Mouse (Mus musculus) kidney, postnatal 25 days (tissue): ENCODE results near the gene Cyp2d11.
"Not testable (repeated sequence)": the region's sequence is repeated elsewhere in the genome, so short reads cannot be mapped to it uniquely, and the experiment has no call there.

Source experiments
- DNase-seq, 2 experiments: peaks; one replicate each; pipeline ENCODE4 v3.0.0; 2021; ENCODE audit warnings: mixed read lengths in 2 of 2

Cyp2d11 gene

GRCm38 (mm10) chr15:82393922-82394321 lies at the start of gene Cyp2d11:
Cyp2d11 (minus strand) TSS chr15:82394022.
- DNase-seq, result not testable (repeated sequence)

- DNase-seq, result peak; percentile 45 to 67
Measured at GRCm38 (mm10) chr15:82437975-82438617, 44.3 kb upstream of the Cyp2d11 start.

GRCm38 (mm10) chr15:82435606-82436005 lies 41.8 kb upstream of the Cyp2d11 start:
- no peak for DNase-seq

- DNase-seq, result no peak
Measured at GRCm38 (mm10) chr15:82435011-82435410, 41.2 kb upstream of the Cyp2d11 start.

- DNase-seq, result no peak
Measured at GRCm38 (mm10) chr15:82434541-82434940, 40.7 kb upstream of the Cyp2d11 start.

- DNase-seq, result no peak
Measured at GRCm38 (mm10) chr15:82433621-82434020, 39.8 kb upstream of the Cyp2d11 start.

GRCm38 (mm10) chr15:82433137-82433536 lies 39.3 kb upstream of the Cyp2d11 start, which contains the start of gene Cyp2d9:
Cyp2d9 (plus strand) TSS chr15:82433437.
- DNase-seq, result no peak

GRCm38 (mm10) chr15:82423471-82423870 lies 29.6 kb upstream of the Cyp2d11 start:
- no peak for DNase-seq

- no peak for DNase-seq
Measured at GRCm38 (mm10) chr15:82422935-82423334, 29.1 kb upstream of the Cyp2d11 start.

- no peak for DNase-seq
Measured at GRCm38 (mm10) chr15:82418616-82419015, 24.8 kb upstream of the Cyp2d11 start.

GRCm38 (mm10) chr15:82416797-82417789 lies 23.3 kb upstream of the Cyp2d11 start:
- DNase-seq, result peak; percentile 93

GRCm38 (mm10) chr15:82407536-82407935 lies 13.7 kb upstream of the Cyp2d11 start:
- DNase-seq, result no peak

GRCm38 (mm10) chr15:82406981-82407380 lies 13.2 kb upstream of the Cyp2d11 start, which contains the start of gene Cyp2d10:
Cyp2d10 (minus strand) TSS chr15:82407195.
- no peak for DNase-seq

- DNase-seq, result no peak
Measured at GRCm38 (mm10) chr15:82404163-82404562, 10.3 kb upstream of the Cyp2d11 start.

- DNase-seq, result no peak
Measured at GRCm38 (mm10) chr15:82403606-82404005, 9.8 kb upstream of the Cyp2d11 start.

- no peak for DNase-seq
Measured at GRCm38 (mm10) chr15:82402741-82403140, 8.9 kb upstream of the Cyp2d11 start.

- DNase-seq, result no peak
Measured at GRCm38 (mm10) chr15:82402106-82402505, 8.3 kb upstream of the Cyp2d11 start.

- no peak for DNase-seq
Measured at GRCm38 (mm10) chr15:82401516-82401915, 7.7 kb upstream of the Cyp2d11 start.

GRCm38 (mm10) chr15:82395955-82396354 lies 2.1 kb upstream of the Cyp2d11 start:
- DNase-seq, result not testable (repeated sequence)

- not testable (repeated sequence) for DNase-seq
Measured at GRCm38 (mm10) chr15:82389916-82390315, 3.9 kb downstream of the Cyp2d11 start.

- no peak for DNase-seq
Measured at GRCm38 (mm10) chr15:82385729-82386128, 8.1 kb downstream of the Cyp2d11 start.

GRCm38 (mm10) chr15:82382441-82382840 lies 11.4 kb downstream of the Cyp2d11 start:
- no peak for DNase-seq

- DNase-seq, result peak in 1 of 2 experiments; percentile 30
Measured at GRCm38 (mm10) chr15:82380714-82381062, 13.1 kb downstream of the Cyp2d11 start.
